Mouse (Mus musculus) liver, embryonic 14.5 days (tissue): ENCODE measurements at regions not wholly inside any gene's neighbourhood (a gene's known extent, or its start where the extent isn't known, plus 50 kb on each side); places are given as distances from the start of the nearest gene placed in this dataset.

ENCODE experiments used
- CTCF ChIP-seq: IDR thresholded peaks from 2 replicates; pipeline ENCODE4 v1.5.1; 2016; ENCODE audit warnings: antibody characterized with exemption, low read depth, control low read depth
- EP300 ChIP-seq: IDR thresholded peaks from 2 replicates; pipeline ENCODE4 v1.6.1; 2016; ENCODE audit warnings: antibody characterized with exemption, low read depth

DNA sequence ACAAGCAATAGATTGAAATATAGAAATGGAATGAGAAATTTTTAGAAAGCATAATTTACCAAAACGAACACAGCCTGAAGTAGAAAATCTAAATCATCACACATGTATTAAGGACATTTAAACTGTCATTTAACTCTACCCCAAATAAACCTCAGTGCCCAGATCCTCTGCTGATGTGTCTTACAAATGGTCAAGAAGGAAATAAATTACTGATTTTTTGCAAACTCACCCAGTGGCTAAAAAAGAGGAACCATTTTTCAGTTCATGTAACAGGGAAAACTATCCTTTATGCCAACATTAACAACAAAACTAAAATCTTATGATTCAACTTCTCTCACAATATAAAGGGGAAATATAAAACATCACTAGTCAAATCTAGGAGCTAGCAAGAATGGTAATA lies 275.2 kb upstream of the Eci2 start:
- TF ChIP-seq CTCF (no peak), EP300 (no peak)
